Mouse (Mus musculus) cerebellum, adult 2 months (tissue): Measurements from ENCODE around the gene Chd3.

Source experiments
- CTCF ChIP-seq: fragments of 200-500 bp; IDR thresholded peaks from 2 replicates; pipeline ENCODE4 v1.5.1; 2011; ENCODE audit warnings: low read depth, mild to moderate bottlenecking, control low read depth, low read length, moderate library complexity, borderline replicate concordance; ENCODE audit not compliant: insufficient read depth
- POLR2A ChIP-seq: fragments of 200-500 bp; IDR thresholded peaks from 2 replicates; pipeline ENCODE4 v1.6.1; 2011; ENCODE audit warnings: low read length, control low read depth, borderline replicate concordance; ENCODE audit not compliant: insufficient read depth

DNA sequence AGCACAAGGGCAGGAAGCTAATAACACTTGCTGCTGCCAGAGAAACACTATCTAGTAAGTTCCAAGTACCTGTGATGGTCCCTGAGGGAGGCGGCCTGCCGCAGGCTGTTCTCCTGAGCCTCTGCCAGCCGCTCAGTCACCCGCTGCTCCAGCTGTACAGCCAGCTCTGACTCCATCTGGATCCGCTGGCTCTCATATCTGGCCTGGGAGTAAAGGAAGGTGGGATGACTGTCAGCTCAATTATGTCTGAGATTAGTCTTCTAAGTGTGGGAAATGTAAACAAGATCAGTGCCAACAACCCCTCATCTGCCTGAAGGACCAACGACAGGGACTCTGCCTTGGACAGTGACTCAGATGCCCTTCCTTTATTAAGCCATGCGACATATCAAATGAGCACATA, 57.9 kb downstream of the Chd3 start:
- TF ChIP-seq POLR2A (no peak), CTCF (no peak)
